Mouse (Mus musculus): ENCODE results near the gene Timp4.
"Not testable (repeated sequence)": the region's sequence is repeated elsewhere in the genome, so short reads cannot be mapped to it uniquely, and the experiment has no call there.

Timp4 gene

DNA sequence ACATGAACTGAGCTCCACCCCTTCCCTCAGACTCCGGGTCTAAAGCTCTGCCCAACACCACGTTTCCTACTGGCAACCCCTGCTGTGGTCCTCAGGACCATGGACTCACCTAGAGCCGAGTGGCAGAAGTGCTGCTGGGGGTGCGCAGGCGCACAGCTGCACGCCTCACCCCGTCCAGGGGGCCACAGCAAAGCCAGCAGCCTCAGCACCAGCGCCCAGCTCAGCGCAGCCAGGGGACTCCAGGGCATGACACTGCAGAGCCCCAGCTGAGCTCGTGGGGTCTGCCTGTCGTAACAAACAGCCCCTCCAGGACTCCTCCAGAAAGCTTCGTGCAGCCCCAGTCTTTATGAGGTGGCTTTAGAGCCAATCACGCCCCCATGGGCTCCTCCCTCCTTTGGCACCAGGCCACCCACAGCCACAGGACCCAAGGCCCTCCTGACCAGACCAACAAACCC lies 447 bp downstream of the Timp4 start:
- DNase-seq (ENCODE audit: low spot score in 2 of 2): no peak

DNA sequence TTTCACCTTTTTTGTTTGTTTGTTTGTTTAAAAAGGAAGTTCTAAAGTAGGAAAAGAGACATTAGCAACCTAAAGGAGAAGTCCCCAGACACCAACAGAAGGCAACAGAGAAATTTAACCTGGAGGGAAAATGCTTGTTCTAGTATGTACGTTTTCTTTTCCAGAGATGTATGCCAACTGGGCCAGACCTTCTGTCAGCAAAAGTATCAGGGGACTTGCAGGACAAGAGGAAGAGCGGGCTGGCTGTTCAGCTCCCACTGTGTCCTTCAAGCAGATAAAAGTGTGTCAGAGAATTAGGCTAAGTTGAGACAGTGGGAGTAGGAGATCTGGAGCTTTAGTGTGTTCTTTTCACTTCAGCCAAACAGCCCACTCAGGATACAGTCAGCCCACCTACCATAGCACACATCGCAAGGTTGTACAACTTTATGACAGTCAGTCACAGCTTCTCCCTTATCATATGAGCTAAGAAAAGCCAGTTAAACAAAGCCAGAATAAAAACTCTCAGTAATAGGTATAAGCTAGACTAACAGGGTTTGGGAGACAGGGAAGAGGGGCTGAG lies 6.4 kb downstream of the Timp4 start:
- DNase-seq (ENCODE audit: low spot score in 2 of 2): no peak

DNA sequence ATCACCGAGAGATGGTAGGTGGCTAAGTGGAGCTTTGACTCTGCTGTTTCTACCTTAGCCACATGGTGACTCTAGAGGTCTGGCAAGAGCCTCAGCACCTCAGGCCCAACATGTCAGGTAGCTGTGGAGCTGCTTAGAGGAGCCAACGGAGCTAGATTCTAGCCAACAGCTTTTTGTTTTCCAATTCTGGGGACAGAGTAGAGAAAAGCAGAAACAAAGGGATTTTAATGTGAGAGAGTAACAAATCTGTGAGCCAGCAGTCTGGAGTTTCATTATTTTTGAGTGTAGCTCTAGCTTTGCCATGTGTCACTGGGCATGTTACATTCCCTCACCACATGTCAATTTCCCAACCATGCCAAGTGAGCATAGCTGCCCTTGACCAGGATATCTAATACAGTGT lies 7.8 kb downstream of the Timp4 start:
- no peak for DNase-seq (ENCODE audit: low spot score in 2 of 2)

DNA sequence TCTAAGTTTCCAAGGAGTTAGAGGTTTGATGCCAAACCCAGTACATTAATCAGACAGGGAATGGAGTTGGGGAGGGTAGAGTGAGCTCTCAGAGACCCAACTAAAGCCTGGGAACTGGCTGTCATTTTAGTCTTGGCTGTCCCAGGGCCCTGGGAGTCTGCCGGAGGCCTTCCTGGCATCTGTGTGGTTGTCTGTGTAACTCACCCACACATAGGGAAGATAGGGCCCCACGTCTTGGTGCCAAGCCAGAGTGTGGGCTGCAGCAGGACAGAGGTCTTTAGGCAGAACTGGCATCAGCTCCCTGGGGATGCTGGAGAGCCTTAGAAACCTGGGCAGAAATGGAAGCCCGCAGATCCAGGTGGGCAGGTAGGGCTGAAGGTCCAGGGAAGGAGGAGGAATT lies 10.1 kb downstream of the Timp4 start:
- DNase-seq (ENCODE audit: low spot score in 2 of 2): no peak

DNA sequence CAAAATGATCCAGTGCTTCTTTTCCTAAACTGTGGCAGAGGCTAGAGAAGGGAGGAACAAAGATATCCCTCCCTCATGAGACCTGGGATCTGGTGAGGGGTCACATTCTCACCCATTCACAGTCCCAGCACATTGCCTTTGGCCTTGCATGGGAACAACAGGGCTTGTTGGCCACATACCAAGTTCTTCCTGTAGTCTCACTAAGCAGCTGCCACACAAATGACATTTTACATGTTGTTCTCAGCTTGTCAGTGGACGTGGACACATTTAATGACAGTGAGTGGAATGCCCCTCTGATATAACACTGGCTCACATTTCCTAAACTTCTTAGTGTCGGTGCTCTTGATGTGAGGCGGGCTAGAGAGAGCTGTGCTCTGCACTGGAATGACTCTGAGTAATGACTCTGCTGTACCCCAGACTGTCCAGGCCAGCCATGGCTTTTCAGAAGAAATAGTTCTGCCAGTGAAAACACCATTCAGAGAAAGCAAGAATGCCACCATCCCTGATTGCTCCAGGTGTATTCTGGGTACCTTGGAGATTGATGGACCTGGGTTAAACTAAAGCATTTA lies 10.8 kb downstream of the Timp4 start:
- DNase-seq (ENCODE audit: low spot score in 2 of 2): no peak

DNA sequence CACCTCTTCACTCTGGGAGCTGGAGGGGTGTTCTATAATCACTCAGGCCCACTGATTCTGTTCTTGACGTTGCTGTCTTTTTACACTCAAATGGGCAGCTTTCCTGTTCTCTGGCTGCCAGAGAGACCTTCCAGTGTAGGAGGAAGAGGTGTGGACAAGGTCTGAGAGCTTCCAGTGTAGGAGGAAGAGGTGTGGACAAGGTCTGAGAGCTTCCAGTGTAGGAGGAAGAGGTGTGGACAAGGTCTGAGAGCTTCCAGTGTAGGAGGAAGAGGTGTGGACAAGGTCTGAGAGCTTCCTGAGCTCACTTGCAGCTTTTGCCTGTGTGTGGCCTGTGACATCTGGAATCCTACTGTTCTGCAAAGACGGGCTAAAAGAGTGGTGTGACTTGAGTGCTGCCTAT lies 11.6 kb downstream of the Timp4 start:
- not testable (repeated sequence) for DNase-seq (ENCODE audit: low spot score in 2 of 2)

DNA sequence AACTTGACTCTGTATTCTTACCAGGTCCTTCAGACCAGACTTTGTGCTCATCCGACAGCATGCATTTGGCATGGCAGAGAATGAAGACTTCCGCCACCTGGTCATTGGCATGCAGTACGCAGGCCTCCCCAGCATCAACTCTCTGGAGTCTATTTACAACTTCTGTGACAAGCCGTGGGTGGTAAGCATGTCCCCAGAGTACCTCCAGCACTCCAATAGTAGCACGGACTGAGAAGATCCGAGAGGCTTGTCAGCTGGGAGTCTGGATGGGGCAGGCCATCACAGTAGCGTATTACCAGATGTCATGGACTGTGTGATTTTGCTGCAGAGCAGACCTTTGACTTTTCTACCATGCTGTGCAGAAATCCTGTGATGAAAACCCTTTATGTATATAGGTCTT lies 12.7 kb downstream of the Timp4 start:
- DNase-seq (ENCODE audit: low spot score in 2 of 2): no peak

DNA sequence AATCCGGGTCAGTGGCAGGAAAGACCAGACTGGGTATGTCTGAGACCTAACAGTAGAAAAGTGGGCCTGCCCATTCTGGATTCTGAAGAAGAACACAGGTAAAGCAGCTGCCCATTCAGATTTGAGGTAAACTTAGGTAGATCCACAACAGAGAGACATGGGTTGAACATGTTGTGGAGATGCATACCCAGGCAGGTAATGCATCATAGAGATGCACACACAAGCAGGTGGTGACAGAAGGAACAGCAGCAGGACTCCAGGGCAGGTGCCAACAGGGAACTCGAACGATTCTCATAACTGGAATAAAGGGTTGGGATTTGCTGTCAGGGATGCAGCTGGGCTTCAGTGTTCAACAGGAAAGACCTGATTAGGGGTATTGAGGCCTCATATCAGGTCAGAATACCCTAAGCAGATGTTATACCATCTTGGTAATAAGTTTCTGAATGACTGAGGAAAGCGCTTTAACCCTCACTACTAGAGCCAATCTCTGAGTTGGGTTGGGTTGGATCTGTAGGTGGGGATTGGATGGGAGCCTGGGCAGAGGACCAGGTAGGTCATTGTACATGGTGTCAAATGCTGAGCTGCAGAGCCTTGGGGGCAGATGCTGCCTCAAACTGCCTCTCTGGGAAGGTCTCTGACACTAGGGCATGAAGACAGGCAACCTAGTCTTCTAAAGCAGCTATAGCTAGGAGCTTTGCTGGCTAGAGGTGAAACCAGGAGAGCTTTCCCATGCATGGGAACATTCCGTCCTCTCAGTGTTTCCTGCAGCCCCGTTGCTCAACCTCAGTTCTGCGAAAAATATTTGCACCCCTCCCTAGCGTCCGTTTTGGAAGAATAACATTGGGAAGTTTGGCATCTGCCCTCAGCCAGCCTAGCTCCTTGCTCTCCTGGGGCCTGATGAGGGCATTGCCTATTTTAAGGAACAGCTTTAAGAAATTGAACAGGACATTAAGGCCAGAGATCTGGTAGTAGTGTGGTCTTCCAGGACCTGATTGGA lies 13.7 kb downstream of the Timp4 start:
- DNase-seq (ENCODE audit: low spot score in 2 of 2): no peak

DNA sequence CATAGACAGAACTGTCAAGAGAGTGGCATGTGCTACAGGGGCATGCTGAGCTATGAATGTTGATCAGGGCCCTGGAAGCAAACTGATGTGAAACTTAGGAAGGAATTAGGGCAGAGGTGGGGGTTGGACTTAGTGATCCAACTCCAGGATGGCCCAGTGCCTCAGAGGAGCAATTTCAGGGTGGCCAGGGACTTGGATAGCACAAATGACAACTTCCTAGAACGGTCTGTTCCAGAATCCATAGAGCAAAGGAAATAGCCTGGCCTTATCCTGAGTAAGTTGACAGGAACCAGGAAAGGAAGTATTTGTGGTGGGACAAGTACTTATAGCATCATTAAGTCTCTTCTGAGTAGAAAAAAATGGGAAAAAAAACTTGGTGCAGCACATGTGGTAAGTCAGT lies 19.4 kb downstream of the Timp4 start:
- no peak for DNase-seq (ENCODE audit: low spot score in 2 of 2)

DNA sequence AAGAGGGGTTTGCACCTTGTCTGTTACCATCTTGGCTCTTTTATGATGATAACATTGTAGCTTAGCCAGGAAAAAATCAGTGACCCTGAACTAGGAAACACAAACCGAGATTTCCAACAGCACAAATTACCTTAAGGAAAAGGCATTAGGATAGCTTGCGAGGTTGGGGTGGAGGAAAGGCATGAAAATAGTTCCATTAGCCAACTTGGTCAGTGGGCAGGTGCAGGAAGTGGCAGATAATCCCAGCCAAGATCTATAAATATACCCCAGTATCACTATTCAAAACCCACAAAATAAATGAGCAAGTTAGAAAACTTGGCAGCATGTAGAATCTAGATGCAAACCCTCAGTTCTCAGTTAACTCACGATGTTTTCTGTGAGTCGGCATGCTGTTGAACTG lies 20.2 kb downstream of the Timp4 start:
- no peak for DNase-seq (ENCODE audit: low spot score in 2 of 2)

DNA sequence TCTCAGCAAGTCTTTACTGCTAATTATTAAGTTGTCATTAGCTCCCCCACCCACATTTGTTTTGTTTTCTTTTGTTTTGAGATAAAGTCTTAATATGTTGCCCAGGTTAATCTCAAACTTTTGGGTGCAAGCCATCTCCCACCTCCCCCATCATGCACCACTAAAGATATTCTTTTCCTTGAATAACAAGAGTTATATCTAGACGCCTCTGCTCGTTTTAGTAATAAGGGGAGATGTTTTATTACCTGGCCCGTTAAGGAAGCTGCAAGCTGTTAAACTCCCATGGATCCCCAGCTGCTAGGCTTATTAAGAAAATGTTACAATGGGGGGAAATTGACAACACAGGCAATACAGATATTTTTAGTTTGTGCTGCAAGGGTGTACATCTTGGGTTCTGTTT lies 21.4 kb downstream of the Timp4 start:
- DNase-seq (ENCODE audit: low spot score in 2 of 2): no peak

DNA sequence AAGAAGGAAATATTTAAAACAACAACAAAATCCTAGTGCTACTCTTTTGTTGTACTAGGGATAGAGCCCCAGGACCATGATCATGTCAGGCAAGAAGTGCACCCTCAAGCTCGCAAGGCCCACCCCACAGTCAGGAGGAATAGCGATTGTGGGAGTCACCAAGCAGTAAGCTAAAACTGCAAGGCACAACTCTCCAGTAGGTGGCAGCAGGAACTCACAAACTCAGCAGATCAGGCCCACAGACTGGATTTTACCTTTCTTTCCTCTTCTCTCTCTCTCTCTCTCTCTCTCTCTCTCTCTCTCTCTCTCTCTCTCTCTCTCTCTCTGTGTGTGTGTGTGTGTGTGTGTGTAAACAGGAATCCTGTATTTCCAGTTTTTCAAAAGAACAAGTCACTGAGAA lies 24.5 kb downstream of the Timp4 start:
- DNase-seq (ENCODE audit: low spot score in 2 of 2): peak in 1 of 2 experiments; percentile 34

DNA sequence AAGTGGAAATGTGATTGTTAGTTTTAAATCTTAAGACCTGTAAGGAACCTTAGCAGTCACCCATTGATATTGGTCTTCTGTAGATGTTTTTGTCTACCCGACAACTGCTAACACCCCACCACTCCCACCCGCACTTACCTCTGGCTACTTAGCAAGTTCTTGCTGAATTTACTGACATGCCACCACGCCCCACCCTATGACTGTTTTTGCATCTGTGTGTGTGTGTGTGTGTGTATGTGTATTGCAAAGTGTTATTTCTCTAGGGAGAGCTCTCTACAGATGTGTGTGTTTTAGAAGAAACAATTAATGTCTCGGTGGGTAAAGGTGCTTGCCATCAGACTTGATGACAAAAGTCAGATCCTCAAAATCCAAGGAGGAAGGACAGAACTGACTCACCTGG lies 25.0 kb downstream of the Timp4 start, which contains the start of gene Gm17482:
Gm17482 (plus strand) TSS at position 301 of the 400 bp plus-strand sequence.
- no peak for DNase-seq (ENCODE audit: low spot score in 2 of 2)

DNA sequence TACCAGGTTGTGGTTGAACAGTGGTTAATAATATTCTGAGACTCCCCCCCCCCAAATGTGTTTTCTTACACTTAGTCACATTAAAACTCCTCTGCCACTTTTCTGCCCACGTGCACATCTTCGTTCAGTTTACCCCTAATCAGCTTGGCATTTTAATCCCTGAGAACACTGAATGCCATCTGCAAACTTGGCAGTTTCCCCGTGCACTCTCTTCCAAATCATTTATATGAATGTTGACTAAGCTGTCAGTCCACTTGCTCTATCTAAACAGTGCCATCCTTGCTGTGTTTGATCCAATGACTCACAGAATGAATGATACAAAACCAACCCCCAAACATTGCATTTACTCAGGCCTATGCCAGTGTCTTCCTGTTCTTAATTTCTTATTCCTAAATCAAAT lies 26.5 kb downstream of the Timp4 start:
- DNase-seq (ENCODE audit: low spot score in 2 of 2): no peak

DNA sequence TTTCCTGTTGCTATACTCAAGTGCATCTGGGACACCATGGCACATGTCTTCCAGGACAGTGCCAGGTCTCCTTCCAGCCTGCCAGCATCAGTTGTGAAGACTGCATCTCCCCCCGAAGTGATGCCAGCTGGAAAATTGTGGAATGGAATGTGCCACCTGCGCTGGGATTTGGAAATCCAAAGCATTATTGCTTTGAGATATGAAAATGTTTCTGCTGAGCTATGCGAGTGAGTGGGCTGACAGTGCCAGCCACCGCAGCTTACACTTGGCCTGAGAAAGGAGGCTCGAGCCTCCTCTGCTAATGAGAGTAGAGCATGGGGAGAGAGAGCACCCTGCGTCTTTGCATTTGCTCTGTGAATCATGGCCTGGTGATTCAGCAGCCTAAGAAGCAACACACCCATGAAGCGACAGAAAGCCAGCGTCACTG lies 30.8 kb downstream of the Timp4 start:
- DNase-seq (ENCODE audit: low spot score in 2 of 2): no peak

DNA sequence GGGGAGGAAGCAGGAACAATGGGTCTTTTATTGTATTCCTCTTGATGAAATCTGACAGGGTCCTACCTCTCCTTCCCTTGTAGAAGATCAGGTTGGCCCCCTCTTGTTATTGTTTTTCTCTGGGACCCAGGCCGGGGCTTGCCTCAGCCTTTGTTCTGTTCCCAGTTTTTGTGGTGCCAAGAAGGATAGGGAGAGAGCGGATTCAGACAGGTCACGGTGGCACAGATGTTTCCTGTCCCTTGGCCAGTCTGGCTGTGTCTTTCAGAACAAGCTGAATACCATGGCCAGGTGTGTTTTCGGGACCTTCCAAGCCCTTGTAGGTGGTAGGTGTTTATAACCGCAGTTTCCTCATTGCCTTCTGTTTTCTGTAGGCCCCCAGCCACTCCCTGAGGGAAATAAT lies 38.9 kb downstream of the Timp4 start:
- no peak for DNase-seq (ENCODE audit: low spot score in 2 of 2)

DNA sequence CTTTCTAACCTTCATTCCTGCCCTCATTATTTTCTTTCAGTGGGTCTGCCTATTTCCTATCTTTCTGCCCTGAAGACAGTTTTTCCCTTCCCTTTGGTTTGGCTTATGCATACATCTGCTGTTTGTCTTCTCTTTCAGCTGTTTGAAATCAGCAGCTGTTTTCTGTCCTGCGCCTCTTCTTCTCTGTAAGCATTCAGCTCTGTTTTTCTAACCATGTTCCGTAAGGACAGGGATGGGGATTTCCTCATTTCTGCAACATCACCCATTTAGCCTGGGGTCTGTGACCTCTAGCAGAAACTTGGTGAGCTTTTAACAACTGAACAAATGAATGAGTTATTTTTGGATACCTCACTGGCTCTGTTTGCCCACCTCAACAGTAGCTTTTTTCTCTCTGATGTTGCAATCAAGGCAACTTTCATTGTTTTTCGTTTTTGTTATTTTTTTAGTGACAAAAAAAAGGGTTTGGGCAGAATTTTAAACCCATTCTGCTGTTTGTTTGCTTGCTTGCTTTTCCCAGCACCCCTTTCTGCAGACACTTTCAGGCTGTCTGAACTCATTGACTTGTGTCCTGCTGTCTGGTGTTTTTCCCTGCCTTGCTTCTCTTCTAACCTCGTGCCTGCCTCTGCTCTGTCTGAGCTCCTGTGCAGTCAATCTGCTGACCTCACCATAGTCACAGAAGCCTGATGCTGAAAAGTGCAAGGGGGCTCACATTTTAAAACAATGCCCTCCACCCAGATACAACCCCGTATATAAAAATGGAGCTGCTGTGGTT lies 39.7 kb downstream of the Timp4 start:
- DNase-seq (ENCODE audit: low spot score in 2 of 2): no peak

DNA sequence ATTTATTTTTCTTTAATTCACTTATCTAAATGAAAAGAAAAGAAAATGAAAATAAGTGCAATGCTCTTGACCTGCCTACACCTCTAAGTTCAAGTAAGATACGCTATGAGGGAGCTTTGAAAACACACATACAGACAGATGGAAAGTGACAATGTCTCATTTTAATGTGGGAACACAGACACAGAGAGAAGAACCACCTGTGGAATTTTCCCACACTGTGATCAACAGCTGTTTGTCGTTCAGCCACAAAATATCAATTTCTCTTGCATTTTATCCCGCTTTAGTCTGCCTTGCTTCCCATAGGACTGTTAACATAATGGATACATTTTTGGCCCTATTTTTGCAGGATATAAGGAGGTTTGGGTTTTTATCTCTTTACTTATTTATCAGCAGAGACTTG lies 41.2 kb downstream of the Timp4 start:
- DNase-seq (ENCODE audit: low spot score in 2 of 2): no peak

DNA sequence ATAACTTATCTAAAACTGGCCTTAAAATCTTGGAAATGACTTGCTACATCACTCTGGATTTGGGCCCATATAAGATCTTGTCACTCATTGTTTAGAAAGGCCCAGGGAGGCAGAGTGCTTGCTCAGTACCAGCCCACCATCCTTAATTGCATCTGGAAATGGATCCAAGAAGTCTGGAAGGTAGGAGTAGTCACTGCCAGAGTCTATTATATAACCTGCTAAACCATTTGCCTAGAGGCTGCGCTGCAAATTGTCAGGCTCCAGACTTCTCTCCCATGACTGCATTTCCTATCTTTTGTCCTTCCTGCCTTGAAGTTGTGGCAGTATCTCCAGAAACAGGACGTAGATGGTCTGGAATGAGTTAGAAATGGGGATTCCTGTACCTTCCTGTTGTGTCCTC lies 41.8 kb downstream of the Timp4 start:
- DNase-seq (ENCODE audit: low spot score in 2 of 2): no peak

DNA sequence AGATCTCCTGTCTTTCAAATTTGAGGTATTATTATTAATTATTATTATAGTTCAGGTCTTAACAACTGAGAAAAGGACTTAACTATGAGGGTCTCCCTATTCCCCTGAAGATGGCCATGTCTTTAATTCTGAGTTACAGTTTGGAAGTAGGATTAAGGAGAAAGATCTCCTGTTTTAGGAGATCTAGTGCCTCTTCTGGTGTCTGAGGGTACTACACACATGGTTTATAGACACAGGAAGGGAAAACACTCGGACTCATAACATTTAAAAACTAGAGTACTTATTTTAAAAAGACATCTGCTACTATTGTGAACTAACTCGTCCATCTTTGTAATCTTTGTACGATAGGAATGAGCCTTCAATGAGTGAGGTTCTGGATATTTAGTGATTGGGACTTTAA lies 49.0 kb downstream of the Timp4 start:
- no peak for DNase-seq (ENCODE audit: low spot score in 2 of 2)

DNA sequence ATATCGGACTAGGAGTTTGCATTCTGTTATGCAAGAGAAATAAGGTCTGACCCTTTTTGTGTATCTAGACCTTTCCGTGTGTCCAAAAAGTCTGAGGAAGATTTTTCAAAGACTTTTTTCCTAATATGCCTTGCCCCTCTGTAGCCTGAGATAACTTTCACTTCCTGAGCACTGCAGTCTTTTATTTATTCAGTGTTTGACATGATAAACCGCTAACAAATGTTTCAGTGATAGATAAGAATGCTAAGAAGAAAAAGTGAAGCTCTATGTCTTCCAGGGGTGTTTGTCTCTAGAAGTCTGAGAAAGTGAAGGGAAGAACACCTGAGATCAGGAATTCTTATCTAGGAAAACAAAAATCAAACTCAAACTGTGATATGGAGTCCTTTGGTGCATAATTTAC lies 51.3 kb downstream of the Timp4 start:
- no peak for DNase-seq (ENCODE audit: low spot score in 2 of 2)

Measured in spleen, postnatal 14 days (tissue).